Mouse (Mus musculus): ENCODE data around the gene Upk3bl. TPM values are rescaled to one million over a fixed set of nuclear protein-coding genes. Genes with fewer than 3 reads are reported as not detected.

Gene Upk3bl
- polyA plus RNA-seq, 1 experiment from 2014 or later, result 5.4 TPM

Small RNA genes lying within 50 kb of the gene (microRNA-seq; reads per million reads assigned to microRNA genes)
- not detected for gene Mir7035

Other genes with a start within 250 kb of the Upk3bl start
- 0.13 and 0.43 TPM in 2 replicates for gene Srrm3, start 247.6 kb upstream of the Upk3bl start, polyA plus RNA-seq (2016; fragmentation: Nextera tagmentation; extraction: Ambion mirVana)
- gene Hspb1, start 166.6 kb upstream of the Upk3bl start, polyA plus RNA-seq (2016; fragmentation: Nextera tagmentation; extraction: Ambion mirVana), result 59.6 and 66.8 TPM in 2 replicates
- gene Ywhag, start 119.9 kb upstream of the Upk3bl start, polyA plus RNA-seq (2016; fragmentation: Nextera tagmentation; extraction: Ambion mirVana), result 180 and 182 TPM in 2 replicates
- gene Ssc4d, start 80.0 kb upstream of the Upk3bl start, polyA plus RNA-seq (2016; fragmentation: Nextera tagmentation; extraction: Ambion mirVana), result 4.8 and 5.6 TPM in 2 replicates
- not detected in 2 replicates for gene Zp3, start 74.4 kb upstream of the Upk3bl start, polyA plus RNA-seq (2016; fragmentation: Nextera tagmentation; extraction: Ambion mirVana)
- 39.2 and 40.4 TPM in 2 replicates for gene Dtx2, start 59.7 kb upstream of the Upk3bl start, polyA plus RNA-seq (2016; fragmentation: Nextera tagmentation; extraction: Ambion mirVana)
- gene Upk3b, start 16.0 kb upstream of the Upk3bl start, polyA plus RNA-seq (2016; fragmentation: Nextera tagmentation; extraction: Ambion mirVana), result 0.13 and 0.24 TPM in 2 replicates
- 9.2 and 9.7 TPM in 2 replicates for gene Rasa4, start 29.4 kb downstream of the Upk3bl start, polyA plus RNA-seq (2016; fragmentation: Nextera tagmentation; extraction: Ambion mirVana)
- gene Polr2j, start 62.1 kb downstream of the Upk3bl start, polyA plus RNA-seq (2016; fragmentation: Nextera tagmentation; extraction: Ambion mirVana), result 253 and 261 TPM in 2 replicates
- gene Lrwd1, start 81.6 kb downstream of the Upk3bl start, polyA plus RNA-seq (2016; fragmentation: Nextera tagmentation; extraction: Ambion mirVana), result 49.6 and 50.2 TPM in 2 replicates
- gene Alkbh4, start 81.7 kb downstream of the Upk3bl start, polyA plus RNA-seq (2016; fragmentation: Nextera tagmentation; extraction: Ambion mirVana), result 27.7 and 29.9 TPM in 2 replicates
- 8.7 and 9.9 TPM in 2 replicates for gene Orai2, start 116.2 kb downstream of the Upk3bl start, polyA plus RNA-seq (2016; fragmentation: Nextera tagmentation; extraction: Ambion mirVana)
- 59.1 and 65.1 TPM in 2 replicates for gene Prkrip1, start 144.5 kb downstream of the Upk3bl start, polyA plus RNA-seq (2016; fragmentation: Nextera tagmentation; extraction: Ambion mirVana)
- gene Sh2b2, start 192.1 kb downstream of the Upk3bl start, polyA plus RNA-seq (2016; fragmentation: Nextera tagmentation; extraction: Ambion mirVana), result 14.8 and 15.0 TPM in 2 replicates